Mouse (Mus musculus) left cerebral cortex, postnatal 14 days (tissue): ENCODE measurements around the gene Zmynd10. TPM values are rescaled to one million over a fixed set of nuclear protein-coding genes. Genes with fewer than 3 reads are reported as not detected.

ENCODE experiments used
- DNase-seq, 2 experiments: peaks; one replicate each; pipeline ENCODE4 v3.0.0; 2021 to 2022; ENCODE audit warnings: low spot score in 2 of 2, mixed read lengths in 1 of 2
- intact Hi-C: fragments of 180-260 bp; cut with DNase I; formaldehyde crosslinking; loops from one replicate; pipeline ENCODE4 v1.15.1; 2025
- total RNA-seq, 2 experiments: library from RNA; stranded (reverse); gene quantifications; 2 replicates each; pipeline ENCODE4 v1.2.3; 2021

Zmynd10 gene
- total RNA-seq, 2 experiments from 2014 or later, result 2.3 to 3.1 TPM

DNA sequence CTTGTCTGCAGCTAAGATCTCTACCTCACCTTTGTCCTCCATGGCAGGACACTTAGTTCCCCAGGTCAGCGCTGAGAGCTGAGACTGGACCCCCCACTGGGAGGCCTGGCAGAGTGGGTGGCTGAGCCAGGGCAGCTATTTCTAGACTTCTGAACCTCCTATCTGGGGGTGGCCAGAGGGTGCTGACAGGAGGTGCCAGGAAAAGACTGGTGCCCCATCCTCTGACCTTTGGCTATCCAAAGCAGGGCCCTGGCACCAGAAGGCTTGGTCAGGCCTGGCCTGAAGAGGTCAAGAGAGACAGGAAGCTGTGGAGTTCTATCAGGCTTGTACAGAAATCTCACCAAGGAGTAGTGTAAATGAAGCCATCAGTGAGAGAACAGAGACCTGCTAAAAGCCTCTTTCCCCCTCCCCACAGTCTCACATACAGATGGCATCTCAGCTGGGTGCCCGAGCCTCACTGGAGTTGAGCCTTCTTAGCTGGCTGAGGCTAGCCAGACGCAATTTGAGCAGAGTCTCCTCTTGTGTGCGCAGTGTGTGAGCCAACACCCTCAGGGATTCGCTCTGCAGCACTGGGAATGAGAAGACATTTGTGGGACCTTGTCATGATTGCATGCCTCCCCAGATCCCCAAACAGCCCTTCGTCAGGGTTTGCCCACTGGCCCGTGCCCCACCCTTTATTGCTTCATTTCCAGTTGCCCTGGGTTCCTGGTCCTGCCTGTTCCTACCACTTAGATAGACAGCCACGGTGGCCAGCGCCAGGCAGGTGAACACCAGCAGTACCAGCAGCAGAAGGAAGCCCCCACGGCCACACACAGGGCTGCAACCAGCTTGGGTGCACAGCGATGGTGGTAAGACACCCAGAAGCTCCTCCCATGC lies 46.2 kb downstream of the Zmynd10 start:
- intact Hi-C loops, result no loop called here
- DNase-seq, result no peak

DNA sequence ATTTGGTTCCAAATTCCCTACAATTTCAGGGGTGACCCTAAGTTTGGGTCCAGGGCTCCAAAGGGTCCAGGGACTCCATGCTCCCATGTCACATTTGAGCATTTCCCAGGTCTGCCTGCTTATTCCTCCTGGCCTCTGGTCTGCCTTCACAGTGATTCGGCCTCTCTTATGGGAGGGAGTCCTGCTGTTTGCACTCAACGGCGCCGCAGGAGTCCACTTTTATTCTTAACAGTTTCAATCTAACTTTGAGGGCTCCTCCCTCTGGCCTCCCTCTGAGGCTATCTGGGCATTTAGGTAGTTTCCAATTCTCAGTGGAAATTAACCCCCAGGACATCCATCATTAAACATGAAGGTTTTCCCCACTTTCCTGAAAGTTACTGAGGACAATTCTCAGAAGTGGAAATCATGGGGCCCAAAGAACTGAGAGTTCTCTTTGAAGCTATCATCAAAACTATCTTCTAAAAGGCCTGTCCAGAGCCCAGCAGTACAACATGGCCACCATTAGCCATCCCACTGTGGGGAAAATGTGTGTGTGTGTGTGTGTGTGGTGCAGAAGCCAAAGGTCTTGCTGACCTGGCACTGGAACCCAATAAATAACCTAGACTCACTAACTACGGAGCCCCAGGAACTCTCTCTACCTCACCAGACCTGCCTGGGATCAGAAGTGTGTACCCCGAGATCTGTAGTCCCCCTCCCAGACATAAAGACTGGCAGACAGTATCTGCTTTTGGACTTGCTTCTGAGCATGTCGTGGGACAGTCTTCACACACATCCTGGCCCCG lies 47.4 kb downstream of the Zmynd10 start:
- DNase-seq, result no peak
- intact Hi-C loops, result no loop called here

DNA sequence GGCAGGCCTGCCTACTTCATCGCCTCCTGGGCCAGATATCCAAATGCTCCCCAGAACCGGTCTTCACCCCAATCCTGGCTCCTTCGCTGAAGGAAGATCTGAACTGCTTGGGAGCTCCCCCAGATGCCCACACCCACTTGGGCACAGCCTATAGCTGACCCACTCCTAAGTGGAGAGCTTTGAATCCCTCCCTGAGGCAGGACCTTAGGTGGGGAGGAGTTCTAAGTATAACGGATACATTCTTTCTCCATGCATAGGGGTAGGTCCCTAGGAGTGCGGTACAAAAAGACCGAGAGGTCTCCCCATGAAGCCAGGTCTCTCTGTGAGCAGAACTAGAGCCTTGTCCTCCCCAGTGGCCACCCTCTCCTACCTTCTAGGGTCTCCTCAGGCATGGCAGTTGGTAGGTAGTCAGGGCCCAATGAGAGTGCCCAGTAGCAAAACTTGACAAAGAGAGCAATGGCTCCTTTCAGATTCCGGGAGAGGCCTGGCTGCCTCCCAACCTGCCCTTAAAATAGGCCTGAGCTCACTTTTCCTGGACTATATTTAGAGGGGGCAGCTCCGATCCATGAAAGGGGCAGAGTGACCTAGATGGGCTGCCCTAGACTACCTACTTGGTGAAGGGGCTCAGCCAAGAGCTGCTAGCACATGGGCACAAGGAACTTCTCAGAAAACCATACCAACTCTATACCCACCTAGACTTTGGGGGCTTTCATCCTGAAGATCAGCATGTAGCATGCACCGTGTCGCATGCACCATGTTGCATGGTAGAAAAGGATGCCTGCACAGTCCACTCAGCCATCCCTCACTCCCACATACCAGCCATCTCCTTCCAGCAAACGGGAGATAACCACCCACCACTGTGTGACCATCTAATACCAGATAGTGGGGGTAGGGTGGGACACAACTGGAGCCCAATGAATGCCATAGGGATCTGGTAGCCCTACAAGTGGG lies 49.8 kb downstream of the Zmynd10 start:
- DNase-seq, result no peak
- intact Hi-C loops, result no loop called here

DNA sequence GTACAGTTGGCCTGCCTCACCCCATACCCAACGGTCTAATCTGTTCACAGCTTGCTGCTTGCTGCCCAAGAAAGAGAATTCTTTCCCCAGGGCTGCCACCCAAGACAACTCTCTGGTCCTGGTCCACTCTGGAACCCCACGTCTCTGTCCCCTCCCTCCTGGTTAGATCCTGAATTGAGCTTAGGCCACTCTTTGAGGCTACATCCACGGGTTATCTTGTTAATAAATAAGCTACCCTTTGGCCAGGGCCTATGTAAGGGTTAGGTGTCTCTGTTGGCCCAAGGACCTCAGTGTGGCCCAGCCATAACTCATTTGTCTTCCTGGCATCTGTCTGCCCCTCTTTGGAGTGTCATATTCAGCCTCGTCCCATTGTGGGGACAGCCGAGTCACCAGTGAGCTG lies 51.3 kb downstream of the Zmynd10 start:
- intact Hi-C loops, result no loop called here
- no peak for DNase-seq

DNA sequence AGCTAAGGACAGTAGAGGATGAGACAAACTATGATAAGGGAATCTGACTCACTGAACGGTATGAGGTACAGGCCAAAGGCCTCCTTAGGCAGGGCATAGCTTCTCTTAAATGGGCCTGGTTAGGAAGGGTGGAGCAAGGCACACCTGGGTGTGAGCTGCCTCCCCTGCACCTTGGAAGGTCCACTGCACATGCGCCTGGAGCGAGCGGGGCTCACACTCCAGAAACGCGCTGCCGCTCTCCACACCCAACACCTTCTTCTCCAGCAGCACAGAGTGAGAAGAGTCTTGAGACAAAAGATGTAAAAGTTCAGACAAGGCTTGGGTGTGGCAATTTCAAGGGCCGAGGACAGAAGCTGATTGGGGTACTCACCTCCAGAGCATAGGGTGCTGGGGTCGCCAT lies 52.3 kb downstream of the Zmynd10 start:
- intact Hi-C loops, result no loop called here

DNA sequence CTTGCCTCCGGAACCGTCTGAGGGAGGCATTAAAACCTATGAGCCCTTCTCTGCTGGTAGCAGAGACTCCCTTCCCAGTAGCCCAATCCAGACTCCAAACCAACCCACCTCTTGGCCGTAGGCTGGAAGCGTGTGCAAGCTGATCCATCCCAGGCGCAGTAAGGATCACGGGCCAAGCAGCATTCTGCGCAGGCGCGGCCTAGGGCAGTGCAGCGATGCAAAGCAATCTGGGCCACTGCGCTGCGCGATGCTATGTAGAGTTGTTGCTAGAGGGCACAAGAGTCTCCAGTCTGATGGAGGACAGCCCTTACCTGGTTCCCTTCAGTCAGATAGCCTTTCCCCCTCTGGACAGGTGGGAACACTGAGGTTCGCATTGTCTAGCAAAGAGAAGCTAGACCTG lies 52.7 kb downstream of the Zmynd10 start:
- DNase-seq, result peak in 1 of 2 experiments; percentile 44
- intact Hi-C loops, result loop anchor here (5.0 kb wide), 1 partner anchor 137 kb away; no protein-coding TSS in a partner anchor

More for the DNA sequence above, 52.3 kb downstream of the Zmynd10 start:
- DNase-seq, result no peak

DNA sequence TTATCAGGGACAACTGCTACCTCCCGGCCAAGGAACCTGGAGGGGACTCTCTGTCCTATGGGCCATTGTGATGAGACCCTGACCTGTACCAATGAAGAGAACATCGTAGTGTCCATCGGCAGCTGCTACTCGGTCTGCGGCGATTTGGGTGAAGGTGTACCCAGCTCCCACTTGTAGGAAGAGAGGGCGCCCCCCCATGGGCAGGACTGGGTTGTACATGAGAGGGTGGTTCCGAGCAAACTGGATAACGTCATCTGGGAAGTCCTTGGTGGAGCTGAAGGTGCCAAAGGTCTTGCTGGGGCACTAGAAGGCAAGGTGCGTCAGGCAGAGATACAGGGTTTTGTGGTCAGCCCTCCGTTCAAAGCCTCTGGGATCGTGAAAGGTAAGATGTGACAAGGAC lies 53.6 kb downstream of the Zmynd10 start:
- intact Hi-C loops, result loop anchor here (5.0 kb wide), 1 partner anchor 137 kb away; no protein-coding TSS in a partner anchor
- no peak for DNase-seq

Other genes starting within 250 kb of the Zmynd10 start
- gene Hemk1, start 208.9 kb upstream of the Zmynd10 start, total RNA-seq, result 10 to 100 TPM; 16.5 to 16.6 TPM
- gene 6430571L13Rik, start 206.7 kb upstream of the Zmynd10 start, total RNA-seq, result 1 to 10 TPM; 2.4 to 3.4 TPM
- 10 to 100 TPM; 28.1 to 34.6 TPM for gene Cacna2d2, start 147.7 kb upstream of the Zmynd10 start, total RNA-seq
- 10 to 100 TPM; 33.0 to 35.3 TPM for gene Tmem115, start 13.4 kb upstream of the Zmynd10 start, total RNA-seq
- 10 to 100 TPM; 20.7 to 24.9 TPM for gene Cyb561d2, start 5.1 kb upstream of the Zmynd10 start, total RNA-seq
- gene Nprl2, start 5.1 kb upstream of the Zmynd10 start, total RNA-seq, result 10 to 100 TPM; 38.4 to 39.2 TPM
- 10 to 100 TPM; 14.0 to 14.6 TPM for gene Rassf1, start 4.3 kb downstream of the Zmynd10 start, total RNA-seq
- gene Tusc2, start 16.0 kb downstream of the Zmynd10 start, total RNA-seq, result 10 to 100 TPM; 77.2 to 79.0 TPM
- gene Hyal2, start 20.6 kb downstream of the Zmynd10 start, total RNA-seq, result 10 to 100 TPM; 13.0 to 16.2 TPM
- gene Hyal1, start 29.6 kb downstream of the Zmynd10 start, total RNA-seq, result 1 to 10 TPM; 4.9 to 6.3 TPM
- gene Naa80, start 31.6 kb downstream of the Zmynd10 start, total RNA-seq, result 1 to 10 TPM; 8.7 TPM
- 1 to 10 TPM in 1 of 2 experiments, under 1 TPM in 1; 0.78 to 1.4 TPM for gene Hyal3, start 33.5 kb downstream of the Zmynd10 start, total RNA-seq
- gene Ifrd2, start 40.3 kb downstream of the Zmynd10 start, total RNA-seq, result 1 to 10 TPM; 8.9 to 9.7 TPM
- gene Sema3b, start 61.9 kb downstream of the Zmynd10 start, total RNA-seq, result 1 to 10 TPM; 3.2 to 3.8 TPM
- 100 to 1,000 TPM; 205 to 220 TPM for gene Gnai2, start 88.1 kb downstream of the Zmynd10 start, total RNA-seq
- gene Slc38a3, start 122.2 kb downstream of the Zmynd10 start, total RNA-seq, result 10 to 100 TPM; 79.5 to 87.1 TPM
- under 1 TPM; 0.42 to 0.66 TPM for gene Gnat1, start 132.4 kb downstream of the Zmynd10 start, total RNA-seq
- 10 to 100 TPM; 11.7 to 16.2 TPM for gene Sema3f, start 163.2 kb downstream of the Zmynd10 start, total RNA-seq
- 100 to 1,000 TPM; 147 to 166 TPM for gene Rbm5, start 223.7 kb downstream of the Zmynd10 start, total RNA-seq